Mouse (Mus musculus) frontal cortex, adult 2 months (tissue): ENCODE data around the gene Col18a1. TPM values are rescaled to one million over a fixed set of nuclear protein-coding genes. Genes with fewer than 3 reads are reported as not detected.
"Not testable (repeated sequence)": the region's sequence is repeated elsewhere in the genome, so short reads cannot be mapped to it uniquely, and the experiment has no call there.

Experiments used
- DNase-seq, 2 experiments: peaks; one replicate each; pipeline ENCODE4 v3.0.0; 2022; ENCODE audit warnings: low spot score in 1 of 2; ENCODE audit errors: extremely low spot score in 1 of 2
- polyA plus RNA-seq: library from polyadenylated mRNA; depleted of rRNA; stranded (reverse); fragments of >200 nt; gene quantifications from 2 replicates; pipeline ENCODE4 v1.2.3, GENCODE M21; 2012

Gene Col18a1
- polyA plus RNA-seq, 1 experiment, result 3.8 TPM

DNA sequence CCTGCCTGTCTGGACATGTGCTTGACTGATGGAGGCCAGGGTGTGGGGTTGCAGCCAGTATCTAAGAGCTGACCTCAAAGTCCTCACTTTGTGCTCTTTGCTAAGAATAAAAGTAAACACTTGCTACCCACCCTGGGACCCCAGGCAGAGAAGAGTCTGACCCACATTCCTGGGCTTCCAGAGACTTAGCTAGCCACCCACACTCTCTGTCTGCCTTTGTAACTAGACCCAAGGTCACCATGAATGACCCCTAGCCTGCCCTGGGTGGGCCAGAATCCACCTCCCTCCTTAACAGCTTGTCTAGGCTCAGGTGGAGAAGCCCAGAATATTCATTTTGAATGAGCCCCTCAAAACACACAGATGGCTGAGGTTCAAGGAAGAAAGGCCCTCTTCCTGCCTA is 28.0 kb downstream of the Col18a1 start:
- no peak for DNase-seq

DNA sequence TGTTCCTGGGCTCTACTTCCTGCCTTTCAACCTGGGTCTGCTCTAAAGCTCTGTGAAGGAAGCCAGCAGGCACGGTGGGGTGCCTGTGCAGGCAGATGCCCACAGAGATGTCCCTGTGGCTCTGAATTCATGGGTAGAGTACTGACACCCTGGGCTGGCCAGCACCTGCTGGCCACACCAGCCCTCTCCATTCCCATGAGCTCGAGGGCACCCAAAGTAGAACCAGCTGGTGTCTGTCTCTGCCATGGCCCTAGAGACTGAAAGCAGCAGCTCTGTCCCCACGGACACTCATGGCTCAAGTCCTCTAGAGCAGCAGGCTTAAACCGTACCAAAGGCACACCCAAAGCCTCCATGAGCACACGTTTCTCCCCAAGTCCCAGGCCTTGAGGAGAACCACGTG is 30.1 kb downstream of the Col18a1 start:
- DNase-seq, result no peak

DNA sequence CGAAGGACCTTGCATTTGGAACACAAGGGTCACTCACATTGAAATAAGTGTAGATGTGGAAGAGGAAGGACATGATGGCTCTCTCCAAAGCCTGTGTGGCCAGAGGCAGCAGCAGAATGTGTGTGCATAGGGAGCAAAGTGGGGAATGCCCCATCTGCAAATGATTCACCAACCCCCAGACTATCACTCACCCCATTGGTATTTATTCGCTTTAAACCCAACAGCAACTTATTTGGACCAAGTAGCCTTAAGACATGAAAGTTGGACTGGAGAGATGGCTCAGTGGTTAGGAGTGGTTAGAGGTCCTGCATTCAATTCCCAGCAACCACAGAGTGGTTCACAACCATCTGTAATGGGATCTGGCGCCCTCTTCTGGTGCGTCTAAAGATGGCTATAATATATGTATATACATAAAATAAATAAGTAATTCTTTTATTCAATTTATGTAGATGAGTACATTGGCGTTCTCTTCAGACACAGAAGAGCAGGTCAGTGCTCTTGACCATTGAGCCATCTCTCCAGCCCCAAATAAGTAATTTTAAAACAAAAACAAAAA is 31.0 kb downstream of the Col18a1 start:
- DNase-seq, result no peak

DNA sequence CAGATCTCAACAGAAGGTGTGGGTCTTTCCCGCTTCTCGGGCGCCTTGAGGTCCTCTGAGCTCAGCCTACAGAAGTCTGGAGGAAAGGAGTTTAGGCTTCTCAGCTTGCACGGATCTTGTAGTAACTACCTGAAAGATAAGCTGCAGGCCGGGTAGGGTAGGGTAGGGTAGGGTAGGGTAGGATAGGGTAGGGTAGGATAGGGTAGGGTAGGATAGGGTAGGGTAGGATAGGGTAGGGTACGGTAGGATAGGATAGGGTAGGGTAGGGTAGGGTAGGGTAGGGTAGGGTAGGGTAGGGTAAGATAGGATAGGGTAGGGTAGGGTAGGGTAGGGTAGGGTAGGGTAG is 31.6 kb downstream of the Col18a1 start:
- DNase-seq, result not testable (repeated sequence)

DNA sequence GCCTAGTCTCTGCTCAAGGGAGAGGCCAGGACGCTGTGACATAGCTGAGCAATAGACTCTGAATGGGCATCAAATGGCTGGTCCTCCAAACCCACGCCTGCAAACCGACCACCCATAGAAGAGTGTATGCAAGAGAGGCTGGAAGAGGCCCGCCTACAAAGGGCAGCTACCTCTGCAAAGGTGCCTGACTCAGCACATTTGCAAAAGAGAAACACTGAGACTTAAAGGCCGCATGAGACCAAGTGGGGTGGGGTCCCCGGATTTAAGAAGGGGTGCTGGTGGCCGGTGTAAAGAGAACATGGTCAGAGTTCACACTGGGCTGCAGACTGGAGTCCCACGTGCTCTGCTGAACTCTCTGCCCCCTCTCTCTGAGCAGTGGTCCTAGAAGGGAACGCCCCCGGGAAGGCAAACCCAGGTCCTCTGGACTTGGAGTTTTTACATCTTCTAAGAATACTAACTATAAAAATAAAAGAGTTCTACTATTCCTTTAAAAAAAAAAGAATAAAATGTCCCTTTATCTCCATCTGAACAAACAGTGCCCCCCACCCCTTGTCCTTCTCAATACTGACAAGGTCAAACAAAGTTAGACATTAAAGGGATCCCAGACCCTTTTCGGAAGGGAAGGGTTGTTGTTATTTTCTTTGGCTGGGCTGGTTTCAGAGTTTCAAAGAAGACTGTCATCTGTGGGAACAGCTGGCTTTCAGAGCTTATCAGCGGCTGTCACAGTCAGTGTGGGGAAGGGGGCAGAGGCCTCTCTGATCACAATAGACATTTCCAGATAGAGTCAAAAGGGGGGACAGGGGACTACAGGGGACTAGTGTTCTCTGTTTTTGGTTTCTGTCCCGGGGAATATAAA is 32.2 kb downstream of the Col18a1 start:
- no peak for DNase-seq

DNA sequence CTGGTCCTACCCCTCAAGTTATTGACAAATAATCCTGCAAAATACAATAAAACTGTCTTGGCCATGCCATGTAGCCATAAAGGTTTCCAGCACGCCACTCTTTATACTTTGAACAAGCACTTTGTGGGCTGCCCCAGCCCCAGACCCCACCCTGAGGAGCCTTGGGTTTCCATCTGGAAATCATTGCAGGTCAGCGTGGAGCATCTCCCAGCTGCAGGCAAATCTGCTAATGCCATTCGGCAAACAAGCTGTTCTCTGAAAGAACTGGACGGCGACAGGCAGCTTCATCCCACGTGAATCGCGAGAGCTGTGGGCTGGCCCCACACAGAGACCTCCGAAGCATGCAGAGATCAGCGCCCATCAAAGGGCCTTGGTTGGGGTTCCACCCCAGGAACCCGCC is 34.2 kb downstream of the Col18a1 start:
- no peak for DNase-seq

DNA sequence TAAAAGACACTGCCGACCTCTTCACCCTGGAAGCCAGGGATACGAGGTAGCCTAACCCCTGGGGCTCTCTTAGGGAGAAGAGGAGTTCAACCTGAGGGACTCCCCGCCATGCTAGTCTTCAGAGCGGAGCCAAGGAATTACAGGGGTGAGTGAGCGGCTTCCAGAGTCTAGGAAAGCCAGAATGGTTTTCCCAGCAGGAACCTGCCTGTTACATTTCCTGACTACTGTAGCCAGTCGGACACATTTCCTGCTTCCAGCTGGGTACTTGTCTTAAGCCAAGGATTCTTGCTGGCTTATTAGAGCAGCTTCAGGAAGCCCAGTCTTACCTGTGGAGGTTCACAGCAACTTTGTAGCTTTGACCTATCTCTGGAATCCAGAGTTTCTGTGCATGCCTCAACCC is 34.8 kb downstream of the Col18a1 start:
- DNase-seq, result no peak

DNA sequence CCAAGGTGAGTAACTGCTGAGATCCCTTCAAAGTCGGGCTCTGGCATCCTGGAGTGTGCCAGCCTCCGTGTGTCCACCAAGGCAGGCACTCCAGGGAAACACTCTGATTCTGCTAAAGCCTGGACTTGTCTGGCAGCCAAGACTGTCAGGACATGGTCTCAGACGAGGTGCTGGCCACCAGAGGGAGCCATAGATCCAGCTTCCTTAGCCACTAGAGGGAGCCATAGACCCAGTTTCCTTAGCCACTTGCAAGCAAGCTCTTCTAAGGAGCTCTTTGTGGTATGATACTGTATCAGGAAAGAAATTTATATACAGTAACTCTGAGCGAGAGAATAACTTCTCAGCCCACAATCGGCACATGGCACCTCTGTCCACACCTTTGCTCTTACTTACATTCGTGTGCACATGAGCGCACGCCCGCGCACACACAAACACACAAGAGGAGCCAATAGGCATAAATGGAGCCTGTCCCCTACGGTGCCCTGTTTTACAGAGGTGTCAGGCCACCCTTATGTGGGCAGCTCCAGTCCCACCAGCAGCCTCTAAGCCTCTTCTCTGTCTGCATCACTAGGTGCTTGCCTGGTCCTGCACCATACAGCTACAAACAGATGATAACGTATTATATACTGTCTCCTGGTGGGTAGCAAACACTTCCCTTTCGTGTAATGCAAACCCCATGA is 35.6 kb downstream of the Col18a1 start:
- peak; percentile 85 to 99 for DNase-seq

DNA sequence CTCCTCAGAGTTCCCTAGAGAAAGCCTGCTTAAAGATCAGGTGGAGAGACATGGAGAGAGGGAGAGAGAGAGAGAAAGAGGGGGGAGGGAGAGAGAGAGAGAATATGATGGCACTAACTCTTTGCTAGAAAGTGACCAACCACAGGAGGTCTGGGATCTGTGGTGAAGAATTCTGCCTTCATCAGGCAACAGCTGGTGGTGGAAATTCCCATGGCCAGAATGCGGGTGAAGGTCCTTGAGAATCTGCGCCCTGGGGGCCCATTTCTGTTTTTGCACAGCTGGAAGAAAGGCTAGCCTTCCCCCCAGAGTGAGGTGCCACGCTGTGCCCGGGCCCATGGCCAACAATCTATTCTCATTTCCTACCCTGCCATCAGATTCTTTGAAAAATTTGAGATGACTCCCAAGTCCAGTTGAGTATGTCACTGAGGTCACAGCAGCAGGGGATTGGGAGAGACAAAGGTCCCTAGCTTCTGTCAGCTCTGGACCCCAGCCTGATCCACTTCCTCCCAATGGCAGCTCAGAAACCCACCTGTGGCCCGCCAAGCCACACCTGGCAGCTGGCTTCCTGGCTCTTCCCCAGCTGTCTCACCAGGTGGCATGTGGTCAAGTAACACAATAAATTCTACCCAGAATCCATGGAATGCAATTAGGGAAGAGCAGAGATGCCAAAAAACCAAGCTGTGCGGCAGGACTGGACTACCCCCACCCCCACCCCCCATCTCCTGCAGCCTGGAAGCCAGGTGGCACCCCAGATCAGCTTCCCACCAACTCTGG is 36.5 kb downstream of the Col18a1 start:
- DNase-seq, result no peak

DNA sequence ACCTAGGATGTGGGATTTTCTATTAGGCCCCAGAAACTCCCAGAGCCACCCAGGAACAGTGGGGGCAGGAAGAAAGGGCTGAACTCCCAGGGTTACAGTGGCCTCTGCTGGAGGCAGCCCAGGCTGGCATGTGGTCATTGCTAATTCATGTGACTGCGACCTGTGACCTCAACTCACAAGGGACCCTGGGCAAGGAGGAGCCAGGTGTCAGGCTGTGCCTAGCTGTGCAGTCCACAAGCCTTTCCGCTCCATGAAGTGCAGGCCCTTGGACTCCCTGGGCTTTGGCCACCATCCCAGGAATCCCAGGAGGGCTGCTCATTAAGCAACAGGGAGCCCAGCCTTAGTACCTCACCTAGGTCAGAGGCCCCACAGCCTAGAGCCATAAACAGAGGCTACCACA is 38.4 kb downstream of the Col18a1 start:
- no peak for DNase-seq

DNA sequence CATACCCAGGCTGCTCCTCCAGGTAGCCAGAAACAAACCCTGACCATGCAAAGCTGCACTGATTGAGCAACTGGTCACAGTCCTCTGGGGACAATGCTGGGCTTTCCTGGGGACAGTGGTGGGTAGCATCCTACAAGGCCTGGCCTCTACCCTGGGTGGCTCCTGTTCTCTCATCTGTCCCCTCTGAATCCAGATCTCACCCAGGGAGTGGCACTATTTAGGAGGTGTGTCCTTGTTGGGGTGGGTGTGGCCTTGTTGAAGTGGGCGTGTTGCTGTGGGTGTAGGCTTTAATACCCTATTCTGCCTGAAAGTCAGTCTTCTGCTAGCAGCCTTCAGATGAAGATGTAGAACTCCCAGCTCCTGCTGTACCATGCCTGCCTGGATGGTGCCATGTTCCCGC is 39.8 kb downstream of the Col18a1 start:
- no peak for DNase-seq

DNA sequence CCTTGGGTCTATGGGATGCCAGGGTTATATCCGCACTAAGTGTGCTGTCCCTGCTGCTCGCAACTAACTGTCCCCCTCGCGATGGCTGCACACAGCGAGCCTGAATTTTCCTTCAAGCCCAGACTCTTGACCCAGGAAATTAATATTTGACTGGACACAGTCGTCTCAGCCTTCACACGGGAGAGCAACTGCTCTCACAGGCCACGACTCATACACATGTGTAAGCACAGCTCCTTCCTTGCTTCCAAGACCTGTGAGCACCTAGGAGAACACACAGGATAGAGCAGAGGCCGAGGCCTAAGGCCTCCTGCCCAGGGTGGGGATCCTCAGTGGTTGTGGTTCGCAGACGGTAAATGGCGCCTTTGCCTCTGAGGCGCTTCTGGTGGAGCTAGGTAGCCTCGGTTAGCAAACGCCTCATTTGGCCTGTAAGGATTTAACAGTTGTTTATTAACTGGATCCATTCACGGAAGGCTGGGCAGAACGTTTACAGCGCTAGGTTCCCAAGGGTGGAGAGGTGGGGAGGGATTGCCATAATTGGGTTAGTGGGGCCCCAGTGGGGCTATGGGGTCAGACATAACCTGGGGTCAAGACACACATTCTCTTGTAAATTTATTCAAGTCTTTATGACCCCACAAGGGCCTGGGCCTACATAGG is 41.1 kb downstream of the Col18a1 start:
- no peak for DNase-seq

DNA sequence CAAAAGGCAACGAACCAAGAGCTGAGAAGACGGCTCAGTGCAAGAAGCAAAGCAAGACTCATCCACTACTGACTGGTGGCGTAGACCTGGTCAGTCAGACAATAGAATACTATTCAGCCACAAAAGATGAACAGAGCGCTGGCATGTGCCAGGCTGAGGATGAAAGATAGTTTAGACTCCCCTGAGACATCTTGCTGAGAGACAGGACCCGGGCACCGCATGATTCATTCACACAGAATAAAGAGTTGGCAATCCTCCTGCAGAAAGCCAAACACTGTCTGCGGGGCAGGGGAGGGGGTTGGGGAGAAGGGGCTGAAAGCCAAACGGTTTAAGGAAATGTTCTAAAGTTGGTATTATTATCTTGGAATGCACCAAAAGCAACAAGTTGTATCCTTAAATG is 42.4 kb downstream of the Col18a1 start:
- DNase-seq, result no peak

DNA sequence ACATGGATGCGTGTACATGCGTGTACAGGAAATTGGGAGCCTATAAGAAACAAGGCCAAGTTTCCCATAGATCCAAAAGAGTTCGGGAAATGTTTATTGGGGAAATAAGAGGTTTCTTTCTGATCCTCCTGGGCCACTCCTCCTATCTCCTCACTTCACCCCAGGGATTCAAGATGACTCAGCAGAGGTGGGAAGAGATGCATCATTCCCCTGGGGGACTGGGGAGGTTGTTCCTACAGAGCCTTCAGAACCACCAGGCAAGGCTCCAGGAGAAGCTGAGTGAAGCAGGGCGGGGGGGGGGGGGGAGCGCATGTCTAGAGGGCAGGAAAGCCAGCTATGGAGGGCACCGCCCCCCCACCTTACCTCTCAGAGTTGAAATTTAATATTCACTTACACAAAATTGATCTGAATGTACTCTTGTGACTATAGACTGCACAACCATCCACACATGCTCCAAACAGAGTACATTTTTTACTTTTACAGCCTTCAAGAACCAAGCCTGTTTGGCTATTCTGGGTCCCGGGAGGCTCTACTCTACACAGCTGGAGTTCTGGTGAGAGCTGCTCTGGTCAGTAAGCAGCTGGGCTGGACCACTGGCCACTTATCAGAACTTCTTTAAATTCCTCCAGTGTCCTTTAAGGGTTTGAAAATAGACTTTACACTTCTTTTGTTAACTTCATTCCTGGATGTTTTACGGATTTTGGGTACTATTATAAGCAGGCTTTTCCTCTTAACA is 44.9 kb downstream of the Col18a1 start:
- peak in 1 of 2 experiments; percentile 60 for DNase-seq

DNA sequence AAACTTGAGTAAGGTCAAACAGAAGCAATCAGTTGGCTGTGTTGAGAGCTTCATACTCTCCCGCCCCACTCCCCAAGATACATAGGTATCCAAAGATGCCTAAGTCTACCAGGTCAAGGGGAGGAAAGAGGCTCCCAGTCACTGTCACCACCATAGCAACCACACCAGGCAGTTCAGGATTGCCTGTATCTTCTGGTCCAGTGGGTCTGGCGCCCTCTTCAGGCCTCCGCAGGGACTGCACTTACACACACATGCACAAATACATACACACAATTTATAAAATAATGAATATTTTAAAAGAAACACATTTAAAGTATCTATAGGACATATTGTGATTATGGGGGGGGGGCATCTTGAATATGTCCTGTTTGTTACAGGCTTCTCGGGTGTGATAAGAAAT is 45.8 kb downstream of the Col18a1 start:
- no peak for DNase-seq

DNA sequence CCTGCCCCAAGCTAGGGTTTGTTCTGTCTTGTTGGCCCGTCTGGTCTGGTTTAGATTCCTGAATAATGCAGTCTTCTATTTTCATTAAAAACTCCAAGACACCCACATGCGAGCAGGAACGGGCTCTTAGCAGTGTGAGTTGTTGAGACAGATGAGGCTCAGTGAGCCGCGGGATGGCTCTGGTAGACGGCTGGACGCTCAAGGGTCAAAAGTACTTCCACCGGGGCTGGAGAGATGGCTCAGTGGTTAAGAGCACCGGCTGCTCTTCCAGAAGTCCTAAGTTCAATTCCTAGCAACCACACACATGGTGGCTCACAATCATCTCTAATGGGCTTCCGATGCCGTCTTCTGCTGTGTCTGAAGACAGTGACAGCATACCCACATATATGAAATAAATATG is 46.9 kb downstream of the Col18a1 start:
- no peak for DNase-seq

DNA sequence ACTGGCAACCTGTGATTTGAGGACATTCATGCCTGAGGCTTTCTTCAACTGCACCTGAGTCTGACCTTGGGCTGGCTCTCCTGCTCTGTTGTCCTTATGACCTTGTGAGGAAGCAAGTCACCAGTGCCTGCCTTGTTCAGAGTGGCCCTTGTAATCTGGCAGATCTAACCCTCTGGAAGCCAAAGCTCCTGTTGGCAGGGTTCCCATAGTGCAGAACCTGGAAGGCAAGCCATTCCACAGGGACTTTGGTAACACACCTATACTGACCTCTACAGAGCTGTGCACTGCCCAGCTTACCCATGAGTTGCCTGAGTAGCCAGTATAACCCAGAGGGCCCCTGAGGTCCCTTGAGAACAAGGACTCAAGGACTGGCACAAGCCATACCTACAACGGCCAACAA is 48.0 kb downstream of the Col18a1 start:
- no peak for DNase-seq

DNA sequence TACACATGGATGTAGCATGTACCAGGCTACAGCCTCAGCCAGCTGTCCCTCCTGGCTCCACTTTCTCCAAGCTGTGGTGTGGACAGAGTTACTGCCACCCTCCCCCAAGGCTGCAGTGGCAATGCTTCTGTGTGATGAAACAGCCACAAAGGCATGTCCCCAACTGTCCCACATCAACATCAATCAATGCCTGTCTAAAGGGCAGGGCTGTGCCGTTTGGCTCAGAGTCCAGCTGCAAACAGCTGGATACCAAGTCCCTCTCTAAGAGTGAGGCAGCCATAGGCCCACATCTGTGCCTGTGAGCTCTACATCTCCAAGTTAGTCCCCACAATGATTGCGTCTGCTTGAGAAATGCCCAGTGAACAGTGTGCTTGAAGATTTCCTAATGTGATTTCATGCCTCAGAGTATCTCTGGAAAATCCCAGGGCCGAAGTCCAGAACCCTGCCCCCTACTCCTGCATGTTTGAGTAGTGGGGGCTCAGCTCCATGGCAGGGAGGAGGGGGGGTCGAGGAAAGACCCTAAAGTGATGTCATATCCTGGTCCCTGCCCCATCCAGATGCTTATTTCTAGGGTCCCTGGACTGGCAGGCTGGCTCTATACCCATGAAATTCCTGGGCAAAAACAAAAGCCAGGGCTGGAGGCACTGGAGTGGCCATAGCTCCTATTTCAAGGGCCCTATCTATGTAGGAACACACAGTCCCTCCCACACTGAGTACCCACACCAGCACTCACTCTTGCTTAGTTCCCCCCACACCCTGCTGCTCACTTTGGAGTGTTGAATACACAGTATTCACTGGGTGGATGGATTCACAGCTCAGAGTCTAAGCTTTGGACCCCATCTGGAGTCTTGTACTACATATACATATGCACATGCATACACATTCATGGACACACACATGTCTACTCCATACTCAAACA is 49.6 kb downstream of the Col18a1 start:
- no peak for DNase-seq
